Mouse (Mus musculus) cerebellum, adult 11-12 months (tissue): ENCODE data around the gene Tmc5.

Experiments used
- DNase-seq: peaks from one replicate; pipeline ENCODE4 v3.0.0; 2022

Gene Tmc5

GRCm38 (mm10) chr7:118698882-118699281 is 101.8 kb downstream of the Tmc5 start:
- no peak for DNase-seq

DNA sequence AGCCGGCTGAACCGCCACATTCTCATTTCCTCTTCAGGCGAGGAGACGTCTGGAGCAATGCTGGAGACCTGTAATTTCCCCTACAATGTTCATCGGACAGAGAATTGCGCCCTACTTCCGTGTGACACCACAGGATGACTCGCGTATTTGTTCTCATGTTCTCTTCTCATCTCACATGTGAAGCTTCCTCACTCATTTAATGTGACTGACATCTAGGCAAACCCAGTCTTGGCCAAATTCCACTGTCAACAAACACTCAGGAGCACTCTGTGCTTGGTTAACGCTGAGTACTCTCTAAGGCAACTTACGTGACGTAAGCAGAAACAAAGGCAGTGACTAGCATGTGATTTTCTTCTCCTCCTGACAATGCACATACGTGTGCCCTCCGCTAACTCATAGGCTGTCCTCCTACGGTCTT is 106.1 kb downstream of the Tmc5 start:
- no peak for DNase-seq

GRCm38 (mm10) chr7:118704001-118704850 is 107.1 kb downstream of the Tmc5 start:
- DNase-seq: no peak

DNA sequence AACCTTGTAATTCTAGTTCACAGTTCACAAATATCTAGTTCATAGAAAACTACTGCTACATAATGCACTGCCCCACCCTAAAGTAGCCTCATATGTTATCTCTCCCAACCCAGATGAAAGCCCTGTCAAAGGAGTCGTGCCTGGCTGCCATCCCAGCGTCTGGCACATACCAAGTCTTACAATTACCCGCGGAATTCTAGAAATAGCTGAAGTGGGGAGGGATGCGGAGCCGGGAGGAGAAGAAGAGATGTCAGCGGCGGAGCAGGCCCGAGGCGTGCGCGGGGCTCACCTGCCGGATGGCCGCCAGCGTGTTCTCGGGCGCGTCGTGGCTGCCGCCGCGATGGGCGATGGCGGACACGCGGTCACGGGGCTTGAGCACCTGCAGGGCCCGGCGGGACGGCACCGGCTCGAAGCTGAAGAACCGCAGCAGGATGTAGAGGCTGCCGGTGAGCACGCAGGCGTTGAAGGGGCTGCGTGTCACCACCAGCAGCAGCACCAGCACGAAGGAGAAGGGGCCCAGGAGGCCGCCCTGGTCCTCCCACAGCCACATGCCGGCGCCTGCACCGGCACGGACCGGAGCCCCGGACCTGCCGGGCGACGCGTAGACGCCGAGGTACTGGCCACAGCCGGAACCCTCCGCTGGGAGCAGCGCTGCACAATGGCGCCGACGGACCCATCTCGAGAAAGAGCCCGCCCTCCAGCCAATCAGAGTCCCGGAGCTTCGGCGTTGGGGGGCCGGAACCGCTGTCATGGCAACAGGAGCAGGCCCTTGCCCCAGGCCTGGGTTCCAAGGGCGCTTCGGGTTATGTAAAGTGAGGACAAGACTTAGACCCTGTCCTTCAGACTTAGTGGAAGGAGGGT is 108.2 kb downstream of the Tmc5 start, which contains the start of gene Gde1:
TSS of gene Gde1 (minus strand) at position 678 of the 861 bp plus-strand sequence.
- peak; percentile 94 for DNase-seq

GRCm38 (mm10) chr7:118706051-118706450 is 109.0 kb downstream of the Tmc5 start:
- no peak for DNase-seq

DNA sequence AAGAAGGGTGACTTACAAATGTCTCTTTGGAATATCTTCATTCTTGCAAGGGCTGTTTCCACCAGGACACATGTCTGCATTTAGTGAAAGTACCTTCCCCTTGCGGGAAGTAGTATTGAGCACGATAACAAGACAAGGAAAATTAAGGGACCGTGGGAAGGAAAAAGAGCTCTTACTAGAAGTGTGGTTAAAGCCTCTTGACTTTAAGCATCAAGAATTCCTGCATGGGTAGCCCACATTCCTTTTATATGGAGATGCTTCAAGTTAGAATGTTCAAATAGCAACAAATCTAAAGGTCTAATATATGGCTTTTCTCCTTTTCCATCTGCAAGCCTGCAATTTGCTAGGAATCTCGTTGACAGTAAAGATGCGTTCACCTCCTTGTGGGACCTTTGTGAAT is 109.4 kb downstream of the Tmc5 start:
- no peak for DNase-seq

DNA sequence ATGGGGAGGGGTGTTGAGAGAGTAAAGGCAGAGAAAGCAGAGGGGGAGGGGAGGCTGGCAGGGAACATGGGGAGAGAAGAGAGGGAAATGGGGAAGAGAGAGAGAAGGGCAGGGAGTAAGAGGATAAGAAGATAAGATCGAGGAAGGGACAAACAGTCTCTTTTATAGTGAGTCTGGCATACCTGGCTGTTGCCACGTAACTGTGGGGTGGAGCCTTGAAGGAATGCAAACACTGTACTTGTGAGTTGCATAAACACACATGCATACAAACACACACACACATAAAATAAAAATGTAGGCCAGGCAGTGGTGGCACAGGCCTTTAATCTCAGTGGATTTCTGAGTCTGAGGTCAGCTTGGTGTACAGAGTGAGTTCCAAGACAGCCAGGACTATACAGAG is 110.1 kb downstream of the Tmc5 start:
- no peak for DNase-seq

DNA sequence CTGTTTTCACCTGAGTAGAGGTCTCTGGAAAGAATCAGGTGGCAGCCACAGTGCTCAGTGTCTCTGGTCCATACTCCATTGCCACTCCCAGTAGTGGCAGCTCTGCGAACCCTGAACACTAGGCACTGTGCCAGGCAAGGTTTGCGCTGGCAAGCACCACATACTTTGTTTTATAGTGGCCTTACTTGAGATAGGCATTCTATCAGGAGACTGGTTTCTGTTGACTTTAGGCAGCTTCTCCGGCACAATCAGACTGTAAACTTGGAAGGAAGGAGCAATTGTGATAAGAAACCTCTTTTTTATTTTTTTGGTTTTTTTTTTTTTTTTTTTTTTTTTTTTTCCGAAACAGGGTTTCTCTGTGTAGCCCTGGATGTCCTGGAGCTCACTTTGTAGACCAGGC is 110.9 kb downstream of the Tmc5 start:
- DNase-seq: peak; percentile 43

- DNase-seq: no peak
Observed at GRCm38 (mm10) chr7:118710776-118711175, 113.7 kb downstream of the Tmc5 start.

DNA sequence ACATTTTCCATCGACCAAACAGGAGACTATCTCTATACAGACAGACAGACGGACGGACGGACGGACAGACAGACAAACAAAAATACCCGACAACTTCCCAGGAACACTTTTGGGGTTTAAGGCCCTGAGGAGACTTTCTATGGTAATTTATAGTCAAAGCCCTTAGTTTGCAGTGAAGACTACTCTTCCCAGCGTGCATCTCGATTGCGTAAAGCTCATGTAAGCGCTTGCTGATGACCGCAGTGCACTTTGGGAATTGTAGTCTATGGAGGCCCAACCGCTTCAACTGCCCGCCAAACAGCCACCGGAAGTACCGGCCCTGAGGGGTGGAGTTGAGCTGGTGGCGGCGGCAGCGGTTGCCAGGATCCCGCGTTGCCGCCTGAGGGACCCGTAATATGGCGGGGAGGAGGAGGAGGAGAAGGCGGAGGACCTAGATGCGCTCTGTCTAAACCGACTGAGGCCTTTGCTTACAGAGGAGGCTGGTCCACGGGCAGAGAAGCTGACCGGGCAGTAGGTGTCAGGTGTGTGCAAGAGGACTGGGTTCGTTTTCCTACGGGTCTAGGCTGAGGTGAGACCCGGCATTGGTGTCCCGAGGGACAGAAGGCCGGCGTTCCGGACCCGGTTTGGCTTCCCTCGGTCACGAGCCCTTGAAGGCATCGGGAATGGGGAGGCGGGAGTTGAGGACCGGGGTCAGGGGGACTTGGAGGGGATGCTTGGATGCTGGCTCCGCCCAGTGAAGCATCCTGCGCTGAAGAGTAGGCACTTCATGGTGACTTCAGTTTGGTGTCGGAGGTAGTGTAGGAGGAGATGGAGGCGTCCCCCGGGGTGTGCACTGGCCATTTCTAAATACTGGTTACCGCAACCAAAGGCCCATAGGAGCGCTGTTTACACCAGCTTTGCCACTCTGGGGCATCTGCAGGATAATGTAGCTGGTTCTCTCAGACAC is 115.4 kb downstream of the Tmc5 start, which contains the start of gene Ccp110:
TSS of gene Ccp110 (plus strand) at position 325 of the 946 bp plus-strand sequence.
- DNase-seq: peak; percentile 95

- no peak for DNase-seq
Observed at GRCm38 (mm10) chr7:118714873-118715272, 117.8 kb downstream of the Tmc5 start.

DNA sequence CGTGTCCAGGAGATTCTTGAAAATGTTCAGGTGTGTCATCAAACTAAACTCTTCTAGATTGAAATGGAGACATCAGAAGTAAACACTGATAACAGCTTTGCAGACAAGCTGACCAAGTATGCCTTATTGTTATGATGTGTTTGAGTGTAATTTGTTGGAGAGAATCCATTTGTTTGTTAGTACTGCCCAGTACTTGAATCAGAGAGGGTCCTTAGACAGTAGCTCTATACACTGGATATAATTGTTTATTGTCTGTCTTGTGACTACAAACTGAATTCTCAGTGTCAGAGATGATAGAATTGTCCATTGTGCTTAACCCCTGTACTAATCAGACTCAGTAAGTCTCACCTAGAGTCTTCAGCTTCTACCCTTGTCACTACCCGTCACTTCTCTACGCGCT is 121.0 kb downstream of the Tmc5 start:
- DNase-seq: no peak

GRCm38 (mm10) chr7:118723927-118724326 is 126.8 kb downstream of the Tmc5 start:
- DNase-seq: no peak
